Mouse (Mus musculus): Measurements from ENCODE around the gene 3110009E18Rik. TPM values are rescaled to one million over a fixed set of nuclear protein-coding genes. Genes with fewer than 3 reads are reported as not detected.
A peak's percentile ranks its signal among the peaks of the same experiment; 100 is the strongest.

3110009E18Rik gene
- polyA plus RNA-seq, 1 experiment from 2014 or later: 22.6 TPM

GRCm38 (mm10) chr1:120112251-120113187 is 8.5 kb upstream of the 3110009E18Rik start:
- Histone ChIP-seq H3K27me3 (no peaks in the 10 kb centered on the region), H3K4me2 (replicated peaks) (no peak overlapping the region), H3K9me3 (replicated peaks) (no peaks in the 10 kb centered on the region), H3K36me3 (peaks cover 41% of the 10 kb centered on the region), H3K9ac (no peak overlapping the region), H3K27ac (no peak overlapping the region), H3K4me3 (no peak overlapping the region), H3K4me1 (no peaks in the 10 kb centered on the region)
- ATAC-seq (ENCODE audit: low FRiP score): no peak
- 92% methylated on average over 12 of the region's 12 CpGs for WGBS

- Histone ChIP-seq H3K9ac (no peak overlapping the region), H3K4me3 (no peak overlapping the region), H3K4me2 (replicated peaks) (no peak overlapping the region), H3K27me3 (no peaks in the 10 kb centered on the region), H3K36me3 (peaks cover 46% of the 10 kb centered on the region), H3K4me1 (peaks cover 23% of the 10 kb centered on the region), H3K27ac (peak overlapping the region; percentile 30; the same call in 1 of the 2 replicates), H3K9me3 (replicated peaks) (no peaks in the 10 kb centered on the region)
- ATAC-seq (ENCODE audit: low FRiP score): peak; percentile 41
- WGBS: 78% methylated on average over 9 of the region's 9 CpGs
These were observed 5.3 kb upstream of the 3110009E18Rik start for GRCm38 (mm10) chr1:120115671-120116081.

GRCm38 (mm10) chr1:120116106-120116505 is 4.9 kb upstream of the 3110009E18Rik start:
- H3K27me3 ChIP-seq: no peaks in the 10 kb centered on the region
- H3K9me3 ChIP-seq (replicated peaks): no peaks in the 10 kb centered on the region
- no peak overlapping the region for H3K9ac ChIP-seq
- H3K4me1 ChIP-seq: peaks cover 23% of the 10 kb centered on the region
- H3K4me3 ChIP-seq: no peak overlapping the region
- 83% methylated on average over 11 of the region's 11 CpGs for WGBS
- H3K4me2 ChIP-seq (replicated peaks): no peak overlapping the region
- H3K27ac ChIP-seq: peak overlapping the region; percentile 25; the same call in 1 of the 2 replicates
- peaks cover 46% of the 10 kb centered on the region for H3K36me3 ChIP-seq
- no peak for ATAC-seq (ENCODE audit: low FRiP score)

GRCm38 (mm10) chr1:120118854-120119253 is 2.1 kb upstream of the 3110009E18Rik start:
- H3K4me1 ChIP-seq: peaks cover 27% of the 10 kb centered on the region
- H3K9me3 ChIP-seq (replicated peaks): no peaks in the 10 kb centered on the region
- ATAC-seq (ENCODE audit: low FRiP score): no peak
- no peaks in the 10 kb centered on the region for H3K27me3 ChIP-seq
- peak overlapping the region; percentile 82; the same call in 1 of the 2 replicates for H3K4me2 ChIP-seq (replicated peaks)
- H3K27ac ChIP-seq: no peak overlapping the region
- no peak overlapping the region for H3K9ac ChIP-seq
- H3K4me3 ChIP-seq: no peak overlapping the region
- WGBS: 89% methylated on average over 2 of the region's 2 CpGs
- H3K36me3 ChIP-seq: peaks cover 30% of the 10 kb centered on the region

- Histone ChIP-seq H3K36me3 (peaks cover 25% of the 10 kb centered on the region), H3K9me3 (replicated peaks) (no peaks in the 10 kb centered on the region), H3K4me2 (replicated peaks) (peak overlapping the region; percentile 82), H3K4me1 (peaks cover 27% of the 10 kb centered on the region), H3K9ac (peak overlapping the region; percentile 5; the same call in 1 of the 2 replicates), H3K27me3 (no peaks in the 10 kb centered on the region), H3K27ac (no peak overlapping the region), H3K4me3 (peak overlapping the region; percentile 64)
- 94% methylated on average over 4 of the region's 4 CpGs for WGBS
- ATAC-seq (ENCODE audit: low FRiP score): no peak
These were observed 1.6 kb upstream of the 3110009E18Rik start for GRCm38 (mm10) chr1:120119389-120119788.

- H3K4me1 ChIP-seq: peaks cover 27% of the 10 kb centered on the region
- no peaks in the 10 kb centered on the region for H3K27me3 ChIP-seq
- peaks cover 15% of the 10 kb centered on the region for H3K36me3 ChIP-seq
- peak overlapping the region; percentile 82 for H3K4me2 ChIP-seq (replicated peaks)
- ATAC-seq (ENCODE audit: low FRiP score): peak; percentile 59
- H3K27ac ChIP-seq: peak overlapping the region; percentile 83
- peak overlapping the region; percentile 74 for H3K9ac ChIP-seq
- 5% methylated on average over 24 of the region's 24 CpGs for WGBS
- H3K4me3 ChIP-seq: peak overlapping the region; percentile 64
- no peaks in the 10 kb centered on the region for H3K9me3 ChIP-seq (replicated peaks)
These were observed 632 bp upstream of the 3110009E18Rik start for GRCm38 (mm10) chr1:120120141-120120968.

GRCm38 (mm10) chr1:120121930-120122530 is 1.0 kb downstream of the 3110009E18Rik start:
- H3K27me3 ChIP-seq: no peaks in the 10 kb centered on the region
- H3K4me2 ChIP-seq (replicated peaks): peak overlapping the region; percentile 51
- H3K9ac ChIP-seq: peak overlapping the region; percentile 43; the same call in 1 of the 2 replicates
- ATAC-seq (ENCODE audit: low FRiP score): no peak
- H3K27ac ChIP-seq: peak overlapping the region; percentile 89; the same call in 1 of the 2 replicates
- WGBS: 91% methylated on average over 9 of the region's 9 CpGs
- peaks cover 5% of the 10 kb centered on the region; the same call in 1 of the 2 replicates for H3K36me3 ChIP-seq
- peak overlapping the region; percentile 64 for H3K4me3 ChIP-seq
- H3K9me3 ChIP-seq (replicated peaks): no peaks in the 10 kb centered on the region
- peaks cover 27% of the 10 kb centered on the region for H3K4me1 ChIP-seq

- Histone ChIP-seq H3K4me1 (peaks cover 27% of the 10 kb centered on the region), H3K9ac (no peak overlapping the region), H3K36me3 (peaks cover 5% of the 10 kb centered on the region; the same call in 1 of the 2 replicates), H3K9me3 (replicated peaks) (no peaks in the 10 kb centered on the region), H3K27ac (no peak overlapping the region), H3K4me2 (replicated peaks) (no peak overlapping the region), H3K27me3 (no peaks in the 10 kb centered on the region), H3K4me3 (no peak overlapping the region)
- WGBS: 92% methylated on average over 8 of the region's 8 CpGs
- ATAC-seq (ENCODE audit: low FRiP score): no peak
These were observed 1.8 kb downstream of the 3110009E18Rik start for GRCm38 (mm10) chr1:120122634-120123383.

GRCm38 (mm10) chr1:120124839-120125238 is 3.9 kb downstream of the 3110009E18Rik start:
- no peak overlapping the region for H3K27ac ChIP-seq
- no peaks in the 10 kb centered on the region for H3K27me3 ChIP-seq
- H3K9me3 ChIP-seq (replicated peaks): no peaks in the 10 kb centered on the region
- peaks cover 9% of the 10 kb centered on the region for H3K4me1 ChIP-seq
- no peak for ATAC-seq (ENCODE audit: low FRiP score)
- H3K4me2 ChIP-seq (replicated peaks): no peak overlapping the region
- no peak overlapping the region for H3K9ac ChIP-seq
- no peak overlapping the region for H3K4me3 ChIP-seq
- 88% methylated on average over 4 of the region's 4 CpGs for WGBS
- no peaks in the 10 kb centered on the region for H3K36me3 ChIP-seq

- Histone ChIP-seq H3K4me2 (replicated peaks) (no peak overlapping the region), H3K9me3 (replicated peaks) (no peaks in the 10 kb centered on the region), H3K4me3 (no peak overlapping the region), H3K27me3 (no peaks in the 10 kb centered on the region), H3K27ac (no peak overlapping the region), H3K9ac (no peak overlapping the region), H3K4me1 (peaks cover 3% of the 10 kb centered on the region), H3K36me3 (no peaks in the 10 kb centered on the region)
- 77% methylated on average over 6 of the region's 6 CpGs for WGBS
- no peak for ATAC-seq (ENCODE audit: low FRiP score)
These were observed 4.5 kb downstream of the 3110009E18Rik start for GRCm38 (mm10) chr1:120125471-120125870.

GRCm38 (mm10) chr1:120126318-120126717 is 5.3 kb downstream of the 3110009E18Rik start:
- Histone ChIP-seq H3K4me1 (peaks cover 3% of the 10 kb centered on the region), H3K27ac (no peak overlapping the region), H3K36me3 (no peaks in the 10 kb centered on the region), H3K9ac (no peak overlapping the region), H3K9me3 (replicated peaks) (no peaks in the 10 kb centered on the region), H3K4me3 (no peak overlapping the region), H3K27me3 (no peaks in the 10 kb centered on the region), H3K4me2 (replicated peaks) (no peak overlapping the region)
- 71% methylated on average over 9 of the region's 9 CpGs for WGBS
- ATAC-seq (ENCODE audit: low FRiP score): no peak

Data from hindbrain, embryonic 12.5 days (tissue).